Mouse (Mus musculus) heart, embryonic 11.5 days (tissue): ENCODE measurements around the gene BC051665. TPM values are rescaled to one million over a fixed set of nuclear protein-coding genes. Genes with fewer than 3 reads are reported as not detected.

ENCODE experiments used
- ATAC-seq: fragments of 200-750 bp; cut with Nextera tagmentation; replicated peaks from 2 replicates; pipeline ENCODE4 v1.8.0; 2017; ENCODE audit warnings: moderate library complexity; ENCODE audit not compliant: insufficient number of reproducible peaks, low FRiP score, low TSS enrichment
- H3K27ac ChIP-seq: fragments of 300-500 bp; sonication (generic); 2 replicates; pipeline ENCODE4 v1.5.1; 2014; ENCODE audit warnings: mild to moderate bottlenecking, low read depth, low read length
- H3K27me3 ChIP-seq: fragments of 300-500 bp; sonication (generic); 2 replicates; pipeline ENCODE4 v1.6.1; 2014; ENCODE audit warnings: mild to moderate bottlenecking, low read length, mixed read lengths; ENCODE audit not compliant: control insufficient read depth, insufficient read depth
- H3K36me3 ChIP-seq: fragments of 300-500 bp; sonication (generic); 2 replicates; pipeline ENCODE4 v1.6.1; 2014; ENCODE audit warnings: mild to moderate bottlenecking, low read length, moderate library complexity, mixed read lengths; ENCODE audit not compliant: control insufficient read depth, insufficient read depth
- H3K4me1 ChIP-seq: fragments of 300-500 bp; sonication (generic); 2 replicates; pipeline ENCODE4 v1.6.1; 2014; ENCODE audit warnings: low read length; ENCODE audit not compliant: control insufficient read depth, insufficient read depth
- H3K4me2 ChIP-seq: fragments of 300-500 bp; sonication (generic); 2 replicates; pipeline ENCODE4 v1.6.1; 2014; ENCODE audit warnings: mild to moderate bottlenecking, moderate library complexity
- H3K4me3 ChIP-seq: fragments of 300-500 bp; sonication (generic); 2 replicates; pipeline ENCODE4 v1.5.1; 2014; ENCODE audit warnings: low read depth, low read length
- H3K9ac ChIP-seq: fragments of 300-500 bp; sonication (generic); 2 replicates; pipeline ENCODE4 v1.6.1; 2014; ENCODE audit warnings: mild to moderate bottlenecking, low read depth, low read length, moderate library complexity
- H3K9me3 ChIP-seq: fragments of 300-500 bp; sonication (generic); replicated peaks from 2 replicates; pipeline ENCODE4 v1.6.1; 2016; ENCODE audit warnings: low read length; ENCODE audit not compliant: control insufficient read depth
- WGBS: fragments of 180-500 bp; shearing (Covaris S2); extraction: QIAGEN DNeasy Blood & Tissue Kit; methylation state at CpG from one replicate; pipeline ENCODE4 v1.1.7; 2014; ENCODE audit not compliant: insufficient replicate concordance; 5-methylcytosine and 5-hydroxymethylcytosine counted together
- polyA plus RNA-seq: library from polyadenylated mRNA; unstranded; fragments of >200 nt; fragmentation: Nextera tagmentation; extraction: Ambion mirVana; gene quantifications from 2 replicates; pipeline ENCODE4 v1.2.1, GENCODE M21; 2014

The BC051665 gene
- polyA plus RNA-seq, 1 experiment from 2014 or later, result not detected

GRCm38 (mm10) chr13:60748556-60748955 lies 37.6 kb downstream of the BC051665 start:
- no peak overlapping the region for H3K27ac ChIP-seq
- H3K4me3 ChIP-seq, result no peak overlapping the region
- no peaks in the 10 kb centered on the region for H3K9me3 ChIP-seq
- H3K4me2 ChIP-seq, result no peak overlapping the region
- peaks cover 3% of the 10 kb centered on the region; the same call in 1 of the 2 replicates for H3K4me1 ChIP-seq
- no peaks in the 10 kb centered on the region for H3K27me3 ChIP-seq
- H3K36me3 ChIP-seq, result peaks cover 9% of the 10 kb centered on the region
- WGBS, result 87% methylated on average over 2 of the region's 2 CpGs
- ATAC-seq, result no peak
- no peak overlapping the region for H3K9ac ChIP-seq

- peaks cover 6% of the 10 kb centered on the region; the same call in 1 of the 2 replicates for H3K4me1 ChIP-seq
- H3K36me3 ChIP-seq, result no peaks in the 10 kb centered on the region
- H3K4me2 ChIP-seq, result no peak overlapping the region
- no peak overlapping the region for H3K4me3 ChIP-seq
- no peak overlapping the region for H3K27ac ChIP-seq
- H3K9me3 ChIP-seq, result no peaks in the 10 kb centered on the region
- no peaks in the 10 kb centered on the region for H3K27me3 ChIP-seq
- H3K9ac ChIP-seq, result no peak overlapping the region
- WGBS, result 85% methylated on average over 1 of the region's 1 CpGs
- no peak for ATAC-seq
These were observed 39.0 kb downstream of the BC051665 start for GRCm38 (mm10) chr13:60747201-60747600.

- ATAC-seq, result no peak
- H3K4me3 ChIP-seq, result no peak overlapping the region
- H3K36me3 ChIP-seq, result no peaks in the 10 kb centered on the region
- H3K9ac ChIP-seq, result no peak overlapping the region
- H3K9me3 ChIP-seq, result no peaks in the 10 kb centered on the region
- peaks cover 6% of the 10 kb centered on the region; the same call in 1 of the 2 replicates for H3K4me1 ChIP-seq
- WGBS, result 52% methylated on average over 1 of the region's 1 CpGs
- H3K4me2 ChIP-seq, result no peak overlapping the region
- H3K27me3 ChIP-seq, result no peaks in the 10 kb centered on the region
- H3K27ac ChIP-seq, result no peak overlapping the region
These were observed 39.9 kb downstream of the BC051665 start for GRCm38 (mm10) chr13:60746271-60746670.

GRCm38 (mm10) chr13:60745358-60745757 lies 40.8 kb downstream of the BC051665 start:
- Histone ChIP-seq H3K4me2 (no peak overlapping the region), H3K9me3 (no peaks in the 10 kb centered on the region), H3K27ac (no peak overlapping the region), H3K4me1 (peaks cover 6% of the 10 kb centered on the region; the same call in 1 of the 2 replicates), H3K9ac (no peak overlapping the region), H3K36me3 (no peaks in the 10 kb centered on the region), H3K27me3 (no peaks in the 10 kb centered on the region), H3K4me3 (no peak overlapping the region)
- no peak for ATAC-seq
- 46% methylated on average over 12 of the region's 12 CpGs for WGBS

- Histone ChIP-seq H3K9me3 (no peaks in the 10 kb centered on the region), H3K4me1 (peaks cover 6% of the 10 kb centered on the region; the same call in 1 of the 2 replicates), H3K4me2 (no peak overlapping the region), H3K36me3 (no peaks in the 10 kb centered on the region), H3K4me3 (no peak overlapping the region), H3K27me3 (no peaks in the 10 kb centered on the region), H3K9ac (no peak overlapping the region), H3K27ac (no peak overlapping the region)
- WGBS, result 73% methylated on average over 3 of the region's 3 CpGs
- ATAC-seq, result no peak
These were observed 41.4 kb downstream of the BC051665 start for GRCm38 (mm10) chr13:60744736-60745135.

- 24% methylated on average over 7 of the region's 7 CpGs for WGBS
- ATAC-seq, result 0 out of 2 replicates have a peak, but pooled peaks have one; percentile 25
- Histone ChIP-seq H3K4me3 (no peak overlapping the region), H3K4me2 (no peak overlapping the region), H3K4me1 (peaks cover 6% of the 10 kb centered on the region; the same call in 1 of the 2 replicates), H3K36me3 (no peaks in the 10 kb centered on the region), H3K27me3 (no peaks in the 10 kb centered on the region), H3K27ac (peak overlapping the region; percentile 67), H3K9ac (no peak overlapping the region), H3K9me3 (no peaks in the 10 kb centered on the region)
These were observed 42.1 kb downstream of the BC051665 start for GRCm38 (mm10) chr13:60744078-60744460.

GRCm38 (mm10) chr13:60743381-60744077 lies 42.6 kb downstream of the BC051665 start:
- Histone ChIP-seq H3K4me3 (no peak overlapping the region), H3K9me3 (no peaks in the 10 kb centered on the region), H3K27ac (peak overlapping the region; percentile 67), H3K4me2 (no peak overlapping the region), H3K27me3 (no peaks in the 10 kb centered on the region), H3K9ac (no peak overlapping the region), H3K36me3 (no peaks in the 10 kb centered on the region), H3K4me1 (peaks cover 6% of the 10 kb centered on the region; the same call in 1 of the 2 replicates)
- peak; percentile 57; the same call in 1 of the 2 replicates for ATAC-seq
- WGBS, result 52% methylated on average over 13 of the region's 13 CpGs

- 65% methylated on average over 3 of the region's 3 CpGs for WGBS
- no peak for ATAC-seq
- Histone ChIP-seq H3K27ac (0 out of 2 replicates have a peak overlapping the region, but pooled peaks have one; percentile 0), H3K36me3 (no peaks in the 10 kb centered on the region), H3K27me3 (no peaks in the 10 kb centered on the region), H3K4me3 (no peak overlapping the region), H3K4me1 (peaks cover 12% of the 10 kb centered on the region; the same call in 1 of the 2 replicates), H3K4me2 (no peak overlapping the region), H3K9me3 (no peaks in the 10 kb centered on the region), H3K9ac (no peak overlapping the region)
These were observed 43.6 kb downstream of the BC051665 start for GRCm38 (mm10) chr13:60742611-60743010.

- Histone ChIP-seq H3K9ac (no peak overlapping the region), H3K4me2 (no peak overlapping the region), H3K36me3 (no peaks in the 10 kb centered on the region), H3K9me3 (no peaks in the 10 kb centered on the region), H3K27ac (no peak overlapping the region), H3K4me3 (no peak overlapping the region), H3K4me1 (peaks cover 14% of the 10 kb centered on the region; the same call in 1 of the 2 replicates), H3K27me3 (no peaks in the 10 kb centered on the region)
- no peak for ATAC-seq
- 81% methylated on average over 6 of the region's 6 CpGs for WGBS
These were observed 45.9 kb downstream of the BC051665 start for GRCm38 (mm10) chr13:60740248-60740647.
